9 mouse cellular contexts compared by ENCODE assay signal in the genomic region with DNA sequence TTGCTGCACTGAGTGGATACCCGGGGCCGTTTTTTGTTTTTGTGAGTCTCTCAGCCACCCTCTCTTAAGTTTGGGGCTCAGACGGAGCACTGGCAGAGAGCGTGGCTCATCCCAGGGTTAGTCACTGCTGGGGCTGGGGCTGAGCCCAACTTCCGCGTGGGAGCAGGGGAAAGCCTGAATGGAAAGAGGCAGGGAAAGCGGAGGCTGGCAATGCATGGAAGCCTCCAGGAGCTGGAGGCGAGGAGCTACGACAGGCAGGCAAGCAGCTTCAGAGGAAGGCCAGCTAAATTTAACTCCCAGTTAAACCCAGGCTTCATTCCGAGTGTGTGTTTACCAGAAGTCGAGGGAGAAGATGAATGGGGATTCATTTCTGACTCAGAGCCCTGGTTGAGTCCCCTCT. TPM values are rescaled to one million over a fixed set of nuclear protein-coding genes. Genes with fewer than 3 reads are reported as not detected.
DNase-seq lines count a peak whose midpoint lies in the region; ATAC-seq and TF ChIP-seq lines count a peak whose summit lies in the region.
"Had no signal": no experiment of that assay in that cellular context is flagged by ENCODE, and none has a peak within 500 bp of the region (broad histone marks: within the 10 kb centered on the region; RNA-seq: fewer than 3 reads in every experiment).

No protein-coding gene starts in this region.

- H3K27me3 ChIP-seq in testis, adult 2 months (ENCODE audit: control insufficient read depth, insufficient read depth, low read length), result no peaks in the 10 kb centered on the region
- H3K27me3 ChIP-seq: neural tube, embryonic 13.5 days had no signal

- DNase-seq in adrenal gland, adult (ENCODE audit: inconsistent age in 2 of 2, low spot score in 1 of 2), result peak; percentile 78 to 90
- DNase-seq in adrenal gland, postnatal 4 days (ENCODE audit: low spot score in 2 of 2), result no peak
- DNase-seq in testis, postnatal 10 days (ENCODE audit: low spot score), result no peak
- DNase-seq in layer of hippocampus, adult 18-20 months (ENCODE audit: low spot score in 2 of 2), result peak; percentile 75 to 76
- peak; percentile 77 to 86 for DNase-seq in right cerebral cortex, adult 2 months (ENCODE audit: low spot score in 2 of 2)

- H3K27ac ChIP-seq in testis, adult 2 months (ENCODE audit: control insufficient read depth, insufficient read depth, low read depth, low read length), result peak overlapping the region; percentile 43; the same call in 1 of the 2 replicates
- H3K27ac ChIP-seq: neural tube, embryonic 13.5 days had no signal

- H3K4me3 ChIP-seq in testis, adult 2 months (ENCODE audit: control insufficient read depth, low read depth, low read length), result no peak overlapping the region
- H3K4me3 ChIP-seq: neural tube, embryonic 13.5 days had no signal

- no peak for TF ChIP-seq POLR2A in testis, adult 2 months (IDR thresholded peaks at IDR 0.05; ENCODE audit: control insufficient read depth, low read depth, low read length)

- H3K36me3 ChIP-seq in testis, adult 2 months (ENCODE audit: control insufficient read depth, insufficient read depth, low read length), result no peaks in the 10 kb centered on the region
- H3K36me3 ChIP-seq: neural tube, embryonic 13.5 days had no signal

- no peak for ATAC-seq in monocyte, adult 5-6 weeks (replicated peaks; ENCODE audit: insufficient number of reproducible peaks, low FRiP score, low TSS enrichment, poor library complexity, severe bottlenecking)
- ATAC-seq in megakaryocyte-erythroid progenitor cell, adult 5-6 weeks (replicated peaks; ENCODE audit: low FRiP score, low TSS enrichment, poor library complexity, severe bottlenecking), result no peak

- peaks cover 10% of the 10 kb centered on the region for H3K4me1 ChIP-seq in testis, adult 2 months (ENCODE audit: control insufficient read depth, insufficient read depth, low read length)

- TF ChIP-seq CTCF in testis, adult 2 months (IDR thresholded peaks at IDR 0.05; ENCODE audit: control insufficient read depth, insufficient read depth, insufficient replicate concordance, low read depth, low read length), result no peak

RNA-seq across cellular contexts. Expression of gene Atxn2, which starts 10.6 kb away (rescaled TPM):
- 100 to 1,000 TPM; 191 to 216 TPM for total RNA-seq in adrenal gland, postnatal 4 days (2021)
- polyA plus RNA-seq in testis, adult 2 months (2012; rRNA removed), result 150 and 166 TPM in 2 replicates
- total RNA-seq in layer of hippocampus, adult 18-20 months (2021), result 100 to 1,000 TPM; 212 to 241 TPM
- total RNA-seq in monocyte, adult 5-6 weeks (2017), result 24.4 to 49.0 TPM (median 40.7 TPM) in 3 replicates
- total RNA-seq in megakaryocyte-erythroid progenitor cell, adult 5-6 weeks (2014; fragmentation: Nextera tagmentation), result 117 and 144 TPM in 2 replicates
- 39.4 and 41.0 TPM in 2 replicates for total RNA-seq in megakaryocyte-erythroid progenitor cell, adult 5-6 weeks (2017)

RNA-seq across cellular contexts. Expression of gene Brap, which starts 40.1 kb away (rescaled TPM):
- 10 to 100 TPM; 52.8 to 54.4 TPM for total RNA-seq in adrenal gland, postnatal 4 days (2021)
- 116 and 128 TPM in 2 replicates for polyA plus RNA-seq in testis, adult 2 months (2012; rRNA removed)
- total RNA-seq in layer of hippocampus, adult 18-20 months (2021), result 10 to 100 TPM; 67.4 to 67.7 TPM
- total RNA-seq in monocyte, adult 5-6 weeks (2017), result 109 to 124 TPM (median 113 TPM) in 3 replicates
- total RNA-seq in megakaryocyte-erythroid progenitor cell, adult 5-6 weeks (2014; fragmentation: Nextera tagmentation), result 26.8 and 41.9 TPM in 2 replicates
- total RNA-seq in megakaryocyte-erythroid progenitor cell, adult 5-6 weeks (2017), result 57.6 and 62.5 TPM in 2 replicates

RNA-seq across cellular contexts. Expression of gene Acad10, which starts 40.2 kb away (rescaled TPM):
- 10 to 100 TPM; 19.8 to 22.4 TPM for total RNA-seq in adrenal gland, postnatal 4 days (2021)
- polyA plus RNA-seq in testis, adult 2 months (2012; rRNA removed), result 5.7 and 5.9 TPM in 2 replicates
- total RNA-seq in layer of hippocampus, adult 18-20 months (2021), result 1 to 10 TPM; 3.7 to 5.8 TPM
- 1.7 to 3.4 TPM (median 2.6 TPM) in 3 replicates for total RNA-seq in monocyte, adult 5-6 weeks (2017)
- total RNA-seq in megakaryocyte-erythroid progenitor cell, adult 5-6 weeks (2014; fragmentation: Nextera tagmentation), result 6.2 and 14.2 TPM in 2 replicates
- total RNA-seq in megakaryocyte-erythroid progenitor cell, adult 5-6 weeks (2017), result 1.4 and 6.3 TPM in 2 replicates

Comparison
In these comparisons a context has a peak if more than half of its experiments do, and no peak if none do; other contexts are left out.
1. DNase-seq: peak in adrenal gland, adult (2 of 2), layer of hippocampus, adult 18-20 months (2 of 2) and right cerebral cortex, adult 2 months (2 of 2); none in adrenal gland, postnatal 4 days (0 of 2) and testis, postnatal 10 days (single experiment).